Mouse (Mus musculus) adrenal gland, postnatal 10 days (tissue): ENCODE data around the gene Vps29. TPM values are rescaled to one million over a fixed set of nuclear protein-coding genes. Genes with fewer than 3 reads are reported as not detected.

ENCODE experiments used
- DNase-seq: peaks from one replicate; pipeline ENCODE4 v3.0.0; 2021; ENCODE audit warnings: mixed read lengths
- total RNA-seq, 2 experiments: library from RNA; stranded (reverse); gene quantifications; 2 replicates each; pipeline ENCODE4 v1.2.3; 2021

The Vps29 gene
- total RNA-seq, 2 experiments from 2014 or later = 121 to 131 TPM

- no peak for DNase-seq
Measured at GRCm38 (mm10) chr5:122336554-122337294, 17.4 kb upstream of the Vps29 start.

GRCm38 (mm10) chr5:122342874-122343273 is 11.3 kb upstream of the Vps29 start:
- no peak for DNase-seq

- DNase-seq = no peak
Measured at GRCm38 (mm10) chr5:122343768-122344167, 10.4 kb upstream of the Vps29 start.

- peak; percentile 83 for DNase-seq
Measured at GRCm38 (mm10) chr5:122344260-122344659, 9.9 kb upstream of the Vps29 start.

GRCm38 (mm10) chr5:122345777-122346176 is 8.4 kb upstream of the Vps29 start:
- DNase-seq = no peak

- no peak for DNase-seq
Measured at GRCm38 (mm10) chr5:122354492-122355067, 411 bp downstream of the Vps29 start.

GRCm38 (mm10) chr5:122371591-122372191 is 17.5 kb downstream of the Vps29 start, which contains the start of gene Gpn3:
TSS of gene Gpn3 (plus strand) at chr5:122371876.
- DNase-seq = peak; percentile 60

GRCm38 (mm10) chr5:122372192-122372769 is 18.1 kb downstream of the Vps29 start, which contains the start of gene Fam216a:
TSS of gene Fam216a (minus strand) at chr5:122372364.
- peak; percentile 99 for DNase-seq

- DNase-seq = no peak
Measured at GRCm38 (mm10) chr5:122372878-122373277, 18.7 kb downstream of the Vps29 start.

- no peak for DNase-seq
Measured at GRCm38 (mm10) chr5:122377101-122377833, 23.1 kb downstream of the Vps29 start.

- DNase-seq = no peak
Measured at GRCm38 (mm10) chr5:122378171-122378570, 24.0 kb downstream of the Vps29 start.

GRCm38 (mm10) chr5:122379374-122380155 is 25.4 kb downstream of the Vps29 start:
- DNase-seq = peak; percentile 82

- peak; percentile 36 for DNase-seq
Measured at GRCm38 (mm10) chr5:122390006-122390405, 35.8 kb downstream of the Vps29 start.

- no peak for DNase-seq
Measured at GRCm38 (mm10) chr5:122390671-122391070, 36.5 kb downstream of the Vps29 start.

- DNase-seq = no peak
Measured at GRCm38 (mm10) chr5:122391178-122391785, 37.1 kb downstream of the Vps29 start.

- DNase-seq = peak; percentile 95
Measured at GRCm38 (mm10) chr5:122391786-122392180, 37.6 kb downstream of the Vps29 start, which contains the start of gene Arpc3. TSS of gene Arpc3 (plus strand) at chr5:122391878.

- peak; percentile 37 for DNase-seq
Measured at GRCm38 (mm10) chr5:122392227-122393004, 38.2 kb downstream of the Vps29 start.

GRCm38 (mm10) chr5:122393887-122394286 is 39.7 kb downstream of the Vps29 start:
- DNase-seq = peak; percentile 87

- peak; percentile 41 for DNase-seq
Measured at GRCm38 (mm10) chr5:122396791-122397190, 42.6 kb downstream of the Vps29 start.

- DNase-seq = no peak
Measured at GRCm38 (mm10) chr5:122397495-122397894, 43.3 kb downstream of the Vps29 start.
